Mouse (Mus musculus) layer of hippocampus, adult 8-10 months (tissue): ENCODE measurements around the gene Btbd17. TPM values are rescaled to one million over a fixed set of nuclear protein-coding genes. Genes with fewer than 3 reads are reported as not detected.

Experiments
- DNase-seq, 2 experiments: peaks; one replicate each; pipeline ENCODE4 v3.0.0; 2022; ENCODE audit warnings: low spot score in 2 of 2
- total RNA-seq, 4 experiments: library from RNA; stranded (reverse); gene quantifications; 2 replicates each; pipeline ENCODE4 v1.2.4; 2022

The Btbd17 gene
- total RNA-seq: 10 to 100 TPM; 15.3 to 19.6 (median 17.4) TPM

GRCm38 (mm10) chr11:114795848-114796322 is at the start of gene Btbd17:
Gene Btbd17 (minus strand): TSS chr11:114795945.
- DNase-seq: peak; percentile 42 to 73

DNA sequence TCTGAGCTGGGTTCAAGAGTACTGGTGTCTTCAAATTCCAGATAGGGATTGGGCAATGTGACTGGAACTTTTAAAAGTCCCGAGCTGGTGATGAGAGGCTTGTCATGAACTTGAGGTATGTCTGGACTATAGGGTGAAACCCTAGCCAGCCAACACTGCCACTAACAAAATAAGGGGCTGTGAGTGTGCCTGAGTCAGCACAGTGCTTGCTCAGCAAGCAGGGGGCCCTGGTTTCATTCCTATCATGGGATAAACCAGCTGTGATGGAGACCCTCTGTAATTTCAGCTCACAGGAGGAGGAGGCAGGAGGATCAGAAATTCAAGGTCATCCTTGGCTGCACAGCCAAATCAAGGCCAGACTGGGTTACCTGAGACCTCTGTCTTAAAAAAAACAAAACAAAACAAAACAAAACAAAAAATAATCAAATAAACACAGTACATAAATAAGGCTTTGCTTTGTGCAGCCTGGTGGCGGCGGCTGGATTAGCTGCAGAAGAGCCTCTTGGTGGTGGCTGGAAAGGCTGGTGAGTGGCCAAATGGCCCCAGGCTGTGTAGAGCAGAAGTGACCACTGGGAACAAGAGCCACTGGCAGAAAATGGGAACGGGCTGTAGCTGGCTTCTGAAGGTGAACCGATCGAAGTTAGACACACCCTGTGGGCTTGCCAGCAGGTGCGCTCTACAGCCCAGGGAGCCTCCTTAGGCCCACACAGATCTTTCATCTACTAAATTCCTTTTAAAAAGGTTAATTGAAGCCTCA is 48.9 kb upstream of the Btbd17 start:
- DNase-seq: no peak

- no peak for DNase-seq
These were observed 48.2 kb upstream of the Btbd17 start for GRCm38 (mm10) chr11:114843818-114844463.

DNA sequence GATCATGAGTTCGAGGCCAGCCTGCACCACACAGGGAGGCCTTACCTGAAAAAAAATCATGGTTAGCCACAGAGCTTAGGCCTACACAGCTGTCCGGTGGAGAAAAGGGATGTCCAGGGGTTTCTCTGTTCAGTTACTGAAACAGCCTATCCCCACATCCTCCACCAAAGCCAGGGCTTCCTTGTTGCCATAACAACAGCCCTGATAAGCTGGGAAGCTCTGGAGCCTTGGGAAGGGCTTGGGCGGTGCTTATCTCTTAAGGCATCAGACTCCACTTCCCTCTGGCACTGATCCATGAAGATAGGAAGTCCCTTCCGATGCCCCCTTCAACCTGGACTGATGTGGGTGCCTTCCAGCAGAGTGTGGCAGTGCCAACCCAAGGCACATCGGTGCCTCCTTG is 37.4 kb upstream of the Btbd17 start:
- no peak for DNase-seq

DNA sequence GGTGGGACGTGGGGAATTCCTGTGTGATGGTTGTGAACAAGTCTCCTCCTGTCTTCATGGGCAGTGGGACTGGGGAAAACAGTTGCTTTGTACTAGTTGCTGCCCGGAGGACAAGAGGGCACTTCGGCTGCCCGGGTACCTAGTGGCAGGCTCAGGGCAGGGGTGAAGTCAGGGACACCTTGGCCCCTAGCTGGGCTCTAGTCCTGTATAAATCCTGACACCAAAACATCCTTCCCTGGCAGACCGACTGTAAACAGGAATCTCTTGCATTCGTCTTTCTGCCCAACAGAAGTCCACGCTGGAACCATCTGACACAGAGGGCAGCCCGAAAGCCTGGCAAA is 34.7 kb upstream of the Btbd17 start:
- no peak for DNase-seq

DNA sequence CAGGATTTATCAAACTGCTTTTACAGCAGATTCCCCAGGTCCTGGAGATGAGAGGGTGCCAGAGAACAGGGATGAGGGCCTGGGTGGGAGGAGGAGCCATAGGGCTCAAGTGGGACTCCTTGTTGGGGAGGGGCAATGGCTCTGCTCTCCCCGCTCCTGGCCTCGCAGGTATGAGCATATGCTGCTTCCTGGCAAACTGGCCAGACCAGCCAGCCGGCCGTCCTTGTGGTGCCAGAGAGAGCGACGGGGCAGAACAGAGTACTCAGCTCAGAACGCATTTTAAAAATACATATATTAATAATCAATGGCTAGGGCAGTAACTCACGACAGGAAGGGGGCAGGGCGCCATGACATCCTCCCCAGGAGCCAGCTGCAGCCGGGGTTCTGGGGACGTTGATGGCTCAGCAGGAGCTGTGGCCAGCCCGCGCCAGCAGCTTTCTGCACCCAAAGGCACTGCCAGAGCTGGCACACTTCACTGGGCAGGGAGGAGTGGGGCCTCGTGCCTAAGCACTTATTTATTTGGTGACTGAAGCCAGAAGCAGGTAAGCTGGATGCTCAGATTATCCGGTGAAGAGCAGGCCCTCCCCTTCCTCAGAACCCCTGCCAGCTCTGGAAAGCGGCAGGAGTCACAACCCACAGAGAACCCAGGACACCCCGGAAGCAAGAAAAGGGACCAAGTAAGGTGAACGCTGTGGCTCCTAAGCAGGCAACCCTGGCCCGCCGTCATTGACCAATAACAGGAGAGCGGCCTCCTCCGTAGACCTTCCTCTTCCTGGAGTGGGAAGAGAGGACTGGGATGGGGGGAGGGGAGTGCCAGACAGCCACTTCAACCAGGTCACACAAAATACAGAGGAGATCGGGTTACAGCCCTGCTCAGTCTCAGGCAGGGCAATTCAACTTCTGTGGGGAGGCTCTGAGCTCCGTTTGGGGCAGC is 34.0 kb upstream of the Btbd17 start:
- no peak for DNase-seq

- DNase-seq: no peak
These were observed 30.9 kb upstream of the Btbd17 start for GRCm38 (mm10) chr11:114826686-114827085.

DNA sequence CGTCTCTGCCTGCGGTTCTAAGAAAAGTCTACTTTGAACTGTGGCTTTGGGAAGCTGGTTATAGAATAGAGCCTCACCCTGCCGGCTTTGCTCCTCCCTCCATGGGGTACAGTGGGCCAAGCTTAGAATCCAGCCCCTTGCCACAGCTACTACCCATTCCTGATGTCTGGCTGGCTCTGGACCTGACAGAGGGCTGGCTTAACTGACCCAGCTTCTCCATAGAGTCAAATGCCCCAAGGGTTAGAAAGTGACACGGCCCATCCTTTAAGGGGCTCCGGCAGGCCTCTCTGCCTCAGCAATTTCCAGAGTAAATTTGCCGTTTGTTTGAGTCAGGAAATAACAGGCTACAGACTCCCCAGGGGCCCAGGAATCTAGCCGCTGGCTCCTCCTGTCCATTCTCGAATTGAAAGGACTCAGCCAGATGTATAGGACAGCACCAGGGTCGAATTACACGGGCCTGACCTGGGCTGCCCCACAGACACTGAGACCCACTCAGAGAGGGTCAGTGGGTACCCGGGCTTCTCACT is 27.5 kb upstream of the Btbd17 start:
- no peak for DNase-seq

- DNase-seq: peak; percentile 81 to 86
These were observed 27.0 kb upstream of the Btbd17 start for GRCm38 (mm10) chr11:114822727-114823126.

DNA sequence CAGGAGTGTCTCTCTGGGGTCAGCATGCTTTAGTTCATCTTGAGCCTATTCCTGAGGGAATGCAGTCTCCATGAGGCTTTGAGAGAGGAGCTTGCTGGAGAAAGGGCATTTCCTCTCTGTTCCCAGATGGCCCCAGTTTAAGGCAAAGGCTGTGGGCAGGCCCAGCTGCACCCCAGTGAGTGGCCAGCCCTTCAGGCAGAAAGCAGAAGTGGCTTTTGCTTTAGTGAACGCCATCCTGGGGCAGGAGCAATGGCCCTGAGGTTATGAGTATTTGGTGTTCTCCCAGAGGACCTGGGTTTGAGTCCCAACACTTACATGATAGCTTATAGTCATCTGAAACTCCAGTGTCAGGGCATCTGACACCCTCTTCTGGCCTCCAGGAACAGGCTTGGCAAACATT is 25.6 kb upstream of the Btbd17 start:
- no peak for DNase-seq

DNA sequence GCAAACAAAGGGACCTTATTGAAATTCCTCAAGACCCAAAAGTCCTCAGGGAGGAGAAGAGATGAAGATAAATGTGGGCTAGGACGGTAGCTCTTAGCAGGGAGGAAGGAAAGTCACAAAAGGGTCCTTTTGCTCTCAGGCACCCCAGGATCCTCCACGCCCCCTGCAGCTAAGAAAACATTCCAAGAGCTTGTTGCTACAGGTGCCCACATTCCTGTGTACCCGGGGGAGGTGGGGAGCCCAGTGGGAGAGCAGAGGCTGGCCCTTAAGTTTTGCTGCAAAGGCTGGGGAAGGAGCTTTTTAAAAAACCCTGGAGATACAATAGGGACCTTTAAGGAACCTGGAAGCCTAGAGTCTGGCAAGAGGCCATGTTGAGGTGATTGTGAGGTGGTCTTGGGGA is 24.7 kb upstream of the Btbd17 start:
- DNase-seq: no peak

- no peak for DNase-seq
These were observed 23.4 kb upstream of the Btbd17 start for GRCm38 (mm10) chr11:114819110-114819509.

- DNase-seq: no peak
These were observed 22.4 kb upstream of the Btbd17 start for GRCm38 (mm10) chr11:114818185-114818584.

GRCm38 (mm10) chr11:114816934-114817333 is 21.2 kb upstream of the Btbd17 start:
- no peak for DNase-seq

DNA sequence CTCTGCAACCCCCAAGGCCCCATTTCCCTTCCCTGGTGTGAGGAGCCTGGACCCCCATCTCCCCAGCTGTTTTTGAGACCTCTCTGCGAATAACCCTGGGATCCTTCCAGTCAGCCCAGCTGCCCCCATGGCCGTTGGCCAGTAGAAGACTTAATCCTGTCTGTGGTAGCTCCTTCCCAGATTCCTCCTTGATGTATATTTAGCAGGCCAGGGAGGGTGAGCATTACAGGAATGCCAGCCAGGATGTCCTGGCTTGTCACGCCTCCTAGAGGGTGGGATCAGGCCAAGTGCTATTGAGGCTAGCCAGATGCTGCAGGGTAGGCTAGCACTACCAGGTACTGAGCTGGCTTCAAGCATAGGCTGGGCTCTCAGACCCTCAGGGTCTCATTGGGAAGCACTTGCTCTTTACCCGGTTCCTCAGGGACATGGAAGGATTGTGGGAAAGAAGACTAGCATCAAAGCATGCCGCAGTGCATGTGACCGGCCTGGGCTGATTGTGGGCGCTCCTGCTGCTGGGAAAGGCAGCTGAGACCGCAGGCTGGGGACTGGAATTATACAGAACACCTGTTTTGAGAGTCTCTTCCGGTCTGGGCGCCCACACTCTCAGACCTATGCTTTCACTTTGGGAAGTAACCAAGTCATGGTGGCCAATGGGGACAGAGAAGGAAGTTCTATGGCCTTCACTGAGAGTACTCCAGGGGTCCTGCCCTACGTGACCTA is 19.3 kb upstream of the Btbd17 start:
- DNase-seq: no peak

DNA sequence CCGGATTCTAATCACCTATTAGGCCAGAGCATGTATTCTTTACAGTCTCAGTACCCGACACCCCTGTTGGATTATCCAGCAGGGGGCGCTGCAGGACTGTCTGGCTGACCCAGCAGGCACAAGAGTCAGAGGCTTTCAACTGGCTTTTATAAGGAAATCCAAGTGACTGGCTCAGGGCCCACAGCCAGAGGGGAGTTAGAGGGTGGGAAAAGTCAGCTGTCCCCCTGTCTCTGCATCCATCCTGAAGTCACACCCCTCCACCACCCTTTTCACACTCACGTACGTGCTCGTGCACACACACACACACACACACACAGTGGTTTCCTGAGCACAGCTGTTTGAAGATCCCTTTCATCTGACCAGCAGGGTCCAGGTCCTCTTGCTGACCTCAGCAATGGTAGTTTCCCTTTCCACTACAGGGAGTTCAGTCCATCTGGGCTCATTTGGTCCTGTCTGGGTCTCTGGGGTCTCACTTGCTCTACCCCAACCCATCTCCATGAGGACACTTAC is 17.0 kb upstream of the Btbd17 start:
- peak; percentile 76 to 92 for DNase-seq

- no peak for DNase-seq
These were observed 14.6 kb upstream of the Btbd17 start for GRCm38 (mm10) chr11:114810344-114810743.

DNA sequence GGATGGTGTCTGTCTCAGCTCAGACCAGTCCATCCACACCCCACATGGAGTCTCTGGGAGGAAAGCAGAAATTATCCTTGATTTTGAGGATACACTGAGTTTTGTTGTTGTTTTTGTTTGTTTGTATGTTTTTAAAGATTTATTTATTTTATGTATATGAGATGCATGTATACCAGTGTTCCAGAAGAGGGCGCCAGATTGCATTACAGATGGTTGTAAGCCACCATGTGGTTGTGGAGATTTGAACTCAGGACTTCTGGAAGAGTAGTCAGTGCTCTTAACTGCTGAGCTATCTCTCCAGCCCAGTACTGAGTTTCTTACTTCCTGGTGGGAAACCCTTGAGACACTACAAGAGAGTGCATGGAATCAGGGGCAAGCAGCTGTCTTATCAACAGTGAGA is 13.6 kb upstream of the Btbd17 start:
- no peak for DNase-seq

GRCm38 (mm10) chr11:114807686-114808427 is 12.1 kb upstream of the Btbd17 start:
- no peak for DNase-seq

DNA sequence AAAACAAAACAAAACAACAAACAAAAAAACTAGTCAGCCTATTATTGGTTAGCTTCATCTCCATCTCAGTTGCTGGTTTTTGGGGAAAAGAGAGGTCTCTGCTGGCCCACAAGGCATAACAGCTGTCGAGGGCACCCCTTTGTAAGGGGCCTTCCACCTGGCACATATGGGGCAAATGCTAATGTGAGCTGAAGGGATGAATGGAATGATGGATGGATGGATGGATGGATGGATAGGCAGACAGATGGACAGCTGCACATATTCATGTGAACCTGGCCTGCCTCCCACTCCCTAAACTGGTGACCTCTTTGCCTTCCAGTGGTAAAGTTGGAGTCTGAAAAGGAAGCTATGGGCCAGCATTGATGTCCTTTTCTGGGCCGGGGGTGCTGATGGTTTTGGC is 11.3 kb upstream of the Btbd17 start:
- DNase-seq: no peak
